Mouse (Mus musculus): ENCODE results near the gene Igfbpl1.

The Igfbpl1 gene

GRCm38 (mm10) chr4:45771173-45771572 is 55.5 kb downstream of the Igfbpl1 start:
- DNase-seq (ENCODE audit: low spot score in 2 of 2) = no peak

DNA sequence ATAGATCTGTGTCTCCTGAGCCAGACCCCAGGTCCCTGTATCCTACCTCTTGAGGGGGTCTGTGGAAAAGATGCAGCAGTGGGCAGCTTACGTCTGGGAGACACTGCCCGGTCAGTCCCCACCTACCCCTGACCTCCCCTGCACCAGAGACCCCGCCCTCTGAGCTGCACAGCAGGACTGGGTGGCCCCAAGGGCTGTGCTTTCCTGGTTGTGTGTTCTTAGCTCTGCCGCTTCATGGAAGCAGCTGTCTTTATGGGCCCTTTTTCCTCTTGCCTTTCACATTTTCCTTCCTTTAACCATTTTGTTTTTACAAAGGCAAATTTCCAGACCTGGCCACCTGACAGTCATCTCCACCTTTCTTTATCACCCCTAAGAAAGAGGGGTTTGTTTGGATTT is 56.1 kb downstream of the Igfbpl1 start:
- no peak for DNase-seq (ENCODE audit: low spot score in 2 of 2)

GRCm38 (mm10) chr4:45769791-45770637 is 56.7 kb downstream of the Igfbpl1 start:
- DNase-seq (ENCODE audit: low spot score in 2 of 2) = no peak

DNA sequence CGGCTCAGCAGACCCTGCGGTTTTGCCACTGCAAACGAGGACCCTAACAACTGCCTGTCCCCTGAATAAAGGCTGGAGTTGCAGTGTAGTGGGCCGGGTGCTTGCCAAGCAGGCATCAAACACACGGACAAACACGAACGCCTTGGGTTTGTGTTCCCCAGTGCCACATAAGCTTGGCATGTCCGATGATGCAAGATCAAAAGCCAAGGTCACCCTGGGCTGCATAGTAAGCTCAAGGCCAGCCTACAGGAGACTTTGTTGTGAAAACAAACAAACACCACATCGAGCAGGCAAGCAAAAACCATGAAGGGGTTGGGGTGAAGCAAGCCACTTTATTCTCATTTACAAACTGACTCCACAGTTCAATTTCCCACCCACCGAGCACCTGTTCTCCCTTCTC is 57.6 kb downstream of the Igfbpl1 start:
- no peak for DNase-seq (ENCODE audit: low spot score in 2 of 2)

DNA sequence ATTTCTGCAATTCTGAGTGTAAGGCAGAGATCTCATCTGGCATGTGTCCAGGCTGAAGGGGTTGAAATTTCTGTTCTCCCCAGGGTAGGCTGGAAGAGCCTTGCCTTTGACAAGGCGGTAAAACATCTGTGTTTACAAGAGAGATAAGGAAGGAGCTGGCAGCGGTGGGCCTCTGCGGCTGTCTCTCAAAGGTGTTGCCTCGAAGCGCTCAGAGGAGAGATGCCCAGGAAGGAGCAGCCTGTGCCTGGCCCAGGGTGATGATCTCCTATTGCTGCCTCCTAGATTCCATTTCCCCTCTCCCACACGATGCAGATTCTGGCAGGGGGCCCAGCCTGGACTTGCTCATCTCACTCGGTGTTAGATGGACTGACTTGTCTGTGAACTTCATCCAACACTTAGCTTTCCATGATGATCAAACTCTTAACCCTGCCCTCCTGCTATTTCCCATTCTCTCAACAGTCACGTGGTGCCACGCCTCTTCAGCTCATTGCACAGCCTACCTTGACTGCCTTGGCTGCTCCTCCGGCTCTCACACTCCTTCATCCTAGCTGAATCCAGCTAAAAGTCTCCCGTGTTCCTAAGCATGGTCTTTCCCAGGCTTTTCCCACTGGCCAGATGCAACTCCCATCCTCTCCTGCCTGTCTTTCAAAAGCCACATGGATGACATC is 58.7 kb downstream of the Igfbpl1 start:
- peak; percentile 23 to 72 for DNase-seq (ENCODE audit: low spot score in 2 of 2)

DNA sequence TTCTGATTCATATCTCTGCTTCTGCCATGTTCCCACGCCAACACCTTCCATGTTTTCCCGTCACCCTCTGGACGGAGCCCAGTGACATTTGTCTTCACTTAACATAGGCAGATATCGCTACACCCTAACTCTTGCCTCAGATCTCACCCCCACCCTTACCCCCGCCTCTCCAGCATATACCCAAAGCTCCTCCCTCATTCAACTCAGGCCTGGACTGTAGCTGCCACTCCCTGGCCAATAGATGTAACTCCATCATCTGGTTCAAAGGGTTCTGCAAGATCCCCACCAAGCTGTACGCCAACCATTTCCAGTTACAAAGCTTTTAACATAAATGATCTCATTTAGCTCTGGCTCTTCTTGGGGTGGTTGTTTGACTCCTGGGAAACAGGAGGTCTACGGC is 59.9 kb downstream of the Igfbpl1 start:
- DNase-seq (ENCODE audit: low spot score in 2 of 2) = no peak

- no peak for DNase-seq (ENCODE audit: low spot score in 2 of 2)
These were observed 61.0 kb downstream of the Igfbpl1 start for GRCm38 (mm10) chr4:45765565-45766201.

GRCm38 (mm10) chr4:45765121-45765564 is 61.6 kb downstream of the Igfbpl1 start:
- DNase-seq (ENCODE audit: low spot score in 2 of 2) = no peak

DNA sequence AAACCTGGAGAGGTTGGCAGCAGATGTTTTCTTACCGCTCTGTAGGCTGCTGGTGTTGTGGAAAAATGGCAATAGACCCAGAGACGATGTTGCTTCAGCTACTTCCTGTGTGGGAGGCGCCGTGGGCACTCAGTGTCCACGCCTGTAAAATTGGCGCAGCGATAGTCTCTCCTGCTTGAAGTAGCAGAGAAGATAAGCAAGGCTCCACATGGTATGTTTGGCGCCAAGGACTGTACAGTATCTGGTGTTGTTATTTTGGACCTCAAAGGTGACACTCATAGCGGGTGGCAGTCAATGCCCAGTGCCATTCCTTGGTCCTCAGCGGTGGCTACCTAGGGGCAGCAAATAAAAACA is 62.6 kb downstream of the Igfbpl1 start:
- no peak for DNase-seq (ENCODE audit: low spot score in 2 of 2)

- no peak for DNase-seq (ENCODE audit: low spot score in 2 of 2)
These were observed 63.2 kb downstream of the Igfbpl1 start for GRCm38 (mm10) chr4:45763288-45764140.

GRCm38 (mm10) chr4:45762600-45762999 is 64.1 kb downstream of the Igfbpl1 start:
- DNase-seq (ENCODE audit: low spot score in 2 of 2) = no peak
